Mouse (Mus musculus): Measurements from ENCODE around the gene Golph3.

The Golph3 gene

GRCm38 (mm10) chr15:12321091-12321787 lies at the start of gene Golph3:
TSS of gene Golph3 (plus strand) at chr15:12321450.
- peak; percentile 98 for DNase-seq (ENCODE audit: low spot score)

GRCm38 (mm10) chr15:12273325-12274052 lies 47.8 kb upstream of the Golph3 start:
- no peak for DNase-seq (ENCODE audit: low spot score)

GRCm38 (mm10) chr15:12274053-12274769 lies 47.0 kb upstream of the Golph3 start:
- DNase-seq (ENCODE audit: low spot score) = no peak

- DNase-seq (ENCODE audit: low spot score) = no peak
Observed at GRCm38 (mm10) chr15:12275091-12275623, 46.1 kb upstream of the Golph3 start.

- no peak for DNase-seq (ENCODE audit: low spot score)
Observed at GRCm38 (mm10) chr15:12279816-12280215, 41.4 kb upstream of the Golph3 start.

DNA sequence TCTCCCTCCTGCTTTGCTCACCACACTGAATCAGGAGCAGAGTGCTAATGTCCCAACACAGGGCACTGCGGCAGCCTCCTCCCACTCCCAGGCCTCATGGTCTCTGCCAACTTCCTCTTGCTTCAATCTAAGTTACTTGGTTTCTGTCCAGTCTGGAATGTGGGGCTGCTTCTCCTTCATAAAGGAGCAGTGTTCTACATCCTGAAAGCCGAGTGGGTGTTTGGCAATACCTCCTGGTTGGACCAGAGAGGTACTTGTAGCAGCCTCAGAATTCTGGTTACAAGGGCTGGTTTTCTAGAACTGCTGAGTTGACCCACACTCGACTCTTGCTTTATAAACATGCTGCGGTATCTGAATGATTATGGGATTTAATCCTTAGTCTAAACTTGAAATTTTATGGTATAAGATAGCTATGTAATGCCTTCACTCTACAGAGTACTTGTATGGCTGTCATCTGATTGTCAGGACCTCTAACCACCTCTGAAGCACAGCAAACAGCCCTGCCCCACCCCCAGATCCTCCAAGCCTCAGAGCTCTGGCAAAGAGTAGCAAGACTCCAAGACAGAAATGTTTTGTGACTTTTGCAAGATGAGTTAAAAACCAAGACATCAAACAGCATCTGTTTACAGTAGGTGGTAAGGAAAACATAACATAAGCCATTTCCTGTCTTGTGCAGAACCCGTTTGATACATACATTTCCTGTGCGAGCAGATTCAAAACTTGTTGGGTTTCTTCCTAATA lies 36.3 kb upstream of the Golph3 start:
- no peak for DNase-seq (ENCODE audit: low spot score)

DNA sequence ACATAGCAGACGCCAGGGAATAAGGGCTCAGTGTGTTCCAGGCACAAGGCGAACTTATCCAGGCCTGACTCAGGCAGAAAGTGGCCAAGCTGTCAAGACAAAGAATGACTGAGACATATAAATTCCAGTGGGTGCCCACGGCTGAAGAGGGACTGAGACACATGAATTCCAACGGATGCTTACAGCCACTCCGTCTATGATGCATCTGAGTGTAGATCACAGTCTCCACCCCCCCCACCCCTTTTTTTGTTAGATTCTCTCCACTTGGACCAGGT lies 35.8 kb upstream of the Golph3 start:
- DNase-seq (ENCODE audit: low spot score) = no peak

GRCm38 (mm10) chr15:12290330-12290729 lies 30.9 kb upstream of the Golph3 start:
- DNase-seq (ENCODE audit: low spot score) = no peak

DNA sequence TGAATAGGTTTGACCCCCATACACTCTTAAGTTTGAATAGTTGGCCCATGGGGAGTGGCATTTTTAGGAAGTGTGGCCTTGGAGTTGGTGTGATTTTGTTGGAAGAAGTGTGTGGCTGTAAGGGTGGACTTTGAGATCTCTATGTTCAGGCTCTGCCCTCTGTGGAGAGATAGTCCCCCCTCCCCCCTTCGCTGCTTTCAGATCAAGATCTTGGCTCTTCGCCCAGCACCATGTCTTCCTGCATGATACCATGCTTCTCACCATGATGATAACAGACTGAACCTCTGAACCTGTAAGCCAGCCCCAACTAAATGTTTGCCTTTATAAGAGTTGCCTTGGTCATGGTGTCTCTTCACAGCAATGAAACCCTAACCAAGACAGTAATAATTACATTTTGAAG lies 29.5 kb upstream of the Golph3 start:
- DNase-seq (ENCODE audit: low spot score) = no peak

GRCm38 (mm10) chr15:12296228-12296627 lies 25.0 kb upstream of the Golph3 start:
- DNase-seq (ENCODE audit: low spot score) = no peak

GRCm38 (mm10) chr15:12298231-12298737 lies 23.0 kb upstream of the Golph3 start:
- DNase-seq (ENCODE audit: low spot score) = no peak

GRCm38 (mm10) chr15:12301771-12302170 lies 19.5 kb upstream of the Golph3 start:
- DNase-seq (ENCODE audit: low spot score) = no peak

GRCm38 (mm10) chr15:12306188-12307071 lies 14.8 kb upstream of the Golph3 start:
- no peak for DNase-seq (ENCODE audit: low spot score)

DNA sequence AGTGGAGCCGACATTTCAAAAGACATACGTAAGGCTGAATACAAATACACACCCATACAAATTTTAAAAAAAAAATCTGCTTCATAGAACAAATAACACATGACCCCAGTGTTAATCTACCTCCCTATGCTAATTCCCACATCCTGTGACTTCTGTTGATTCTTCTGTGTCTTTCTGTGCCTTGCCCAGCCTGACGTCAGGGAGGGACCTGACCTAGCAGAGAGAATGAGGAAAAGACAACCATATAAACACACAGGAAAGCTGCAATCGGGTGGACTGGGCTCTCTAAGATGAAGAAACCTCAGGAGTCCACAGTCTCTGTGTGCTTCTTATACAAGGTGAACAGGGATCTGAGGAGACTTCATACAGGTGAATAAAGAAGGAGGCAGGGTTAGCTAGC lies 14.1 kb upstream of the Golph3 start:
- DNase-seq (ENCODE audit: low spot score) = no peak

GRCm38 (mm10) chr15:12308539-12308938 lies 12.7 kb upstream of the Golph3 start:
- no peak for DNase-seq (ENCODE audit: low spot score)

DNA sequence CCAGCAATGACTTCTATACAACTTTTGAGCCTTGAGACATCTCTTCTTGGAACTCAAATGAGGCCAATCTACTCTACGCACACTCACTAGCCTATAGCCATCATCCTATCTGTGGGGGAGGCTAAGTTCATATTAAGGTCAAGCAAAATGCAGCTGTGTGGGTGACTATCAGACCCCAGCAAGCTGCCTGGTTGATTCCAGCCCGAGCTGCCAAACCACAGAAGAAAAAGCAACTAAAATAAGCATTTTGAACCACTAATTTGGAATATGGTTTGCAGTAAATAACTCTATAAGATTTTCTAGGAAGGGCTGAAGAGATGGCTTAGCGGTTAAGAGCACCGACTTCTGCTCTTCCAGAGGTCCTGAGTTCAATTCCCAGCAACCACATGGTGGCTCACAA lies 10.6 kb upstream of the Golph3 start:
- DNase-seq (ENCODE audit: low spot score) = no peak

- no peak for DNase-seq (ENCODE audit: low spot score)
Observed at GRCm38 (mm10) chr15:12311465-12311864, 9.8 kb upstream of the Golph3 start.

DNA sequence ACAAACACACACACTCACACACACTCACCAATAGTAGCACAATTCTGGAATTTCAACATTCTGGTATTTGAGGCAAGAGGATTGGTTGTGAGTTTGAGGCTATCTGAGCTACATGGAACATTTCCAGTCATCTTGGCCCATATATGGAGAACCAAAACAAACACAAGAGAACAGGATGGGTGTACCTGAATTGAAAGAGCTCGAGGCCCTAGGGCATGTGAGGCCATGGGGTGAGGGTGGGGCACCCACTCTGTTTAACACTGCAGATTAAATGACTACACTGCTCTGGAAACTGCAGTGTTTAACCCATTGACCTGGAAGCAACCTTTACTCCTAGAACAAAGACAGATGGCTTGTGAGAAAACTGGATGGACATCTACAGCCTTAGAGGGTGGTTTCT lies 8.0 kb upstream of the Golph3 start:
- DNase-seq (ENCODE audit: low spot score) = peak; percentile 48

DNA sequence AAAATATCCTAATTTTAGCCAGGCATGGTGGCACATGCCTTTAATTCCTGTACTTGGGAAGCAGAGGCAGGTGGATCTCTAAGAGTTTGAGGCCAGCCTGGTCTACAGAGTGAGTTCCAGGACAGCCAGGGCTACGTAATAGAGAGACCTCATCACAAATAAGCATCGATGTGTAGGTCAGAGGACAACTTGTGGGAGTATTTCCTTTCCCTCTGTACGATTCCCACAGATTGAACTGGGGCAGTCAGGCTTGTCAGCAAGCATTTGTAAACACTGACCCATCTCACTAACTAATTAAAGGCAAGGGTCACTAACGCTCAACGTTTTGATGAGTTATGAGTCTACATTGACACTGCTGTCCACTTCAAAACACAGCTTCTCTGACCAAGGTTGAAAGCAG lies 6.7 kb upstream of the Golph3 start:
- no peak for DNase-seq (ENCODE audit: low spot score)

GRCm38 (mm10) chr15:12315996-12316395 lies 5.3 kb upstream of the Golph3 start:
- no peak for DNase-seq (ENCODE audit: low spot score)

DNA sequence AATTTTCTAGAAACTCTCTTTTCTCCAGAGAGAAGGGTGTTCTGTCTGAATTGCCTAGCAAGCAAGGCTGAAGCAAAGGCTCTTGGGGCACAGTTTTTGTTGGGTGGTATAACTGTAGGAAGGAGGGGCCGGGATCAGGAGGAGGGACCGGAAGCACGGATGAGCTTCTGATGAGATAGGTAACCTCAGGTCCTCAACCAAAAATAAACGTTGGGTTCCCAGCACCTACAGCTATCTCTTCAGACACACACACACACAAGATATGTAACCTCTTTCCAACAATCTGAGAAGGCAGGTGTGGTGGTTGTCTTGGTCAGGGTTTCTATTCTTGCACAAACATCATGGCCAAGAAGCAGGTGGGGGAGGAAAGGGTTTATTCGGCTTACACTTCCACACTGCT lies 4.0 kb upstream of the Golph3 start:
- no peak for DNase-seq (ENCODE audit: low spot score)
